Mouse (Mus musculus) spleen, adult 2 months (tissue): Measurements from ENCODE around the gene Zfp661.

Experiments
- CTCF ChIP-seq: fragments of 200-500 bp; IDR thresholded peaks from 2 replicates; pipeline ENCODE4 v1.5.1; 2011; ENCODE audit warnings: mild to moderate bottlenecking, inconsistent platforms; ENCODE audit not compliant: insufficient read depth, insufficient read length, insufficient replicate concordance; ENCODE audit errors: extremely low read depth
- POLR2A ChIP-seq: fragments of 200-500 bp; IDR thresholded peaks from 2 replicates; pipeline ENCODE4 v1.6.1; 2011; ENCODE audit warnings: low read depth, low read length, inconsistent platforms

- TF ChIP-seq CTCF (no peak), POLR2A (no peak)
Observed at GRCm38 (mm10) chr2:127532379-127532778, 54.5 kb downstream of the Zfp661 start.
